Mouse (Mus musculus): ENCODE data around the gene Vma21-ps.
"Not testable (repeated sequence)": the region's sequence is repeated elsewhere in the genome, so short reads cannot be mapped to it uniquely, and the experiment has no call there.

The Vma21-ps gene

GRCm38 (mm10) chr4:52497144-52497543 is at the start of gene Vma21-ps:
Vma21-ps (minus strand) TSS chr4:52497244.
- not testable (repeated sequence) for DNase-seq (ENCODE audit: low spot score)

- DNase-seq (ENCODE audit: low spot score) = no peak
These were observed 46.0 kb upstream of the Vma21-ps start for GRCm38 (mm10) chr4:52543001-52543400.

GRCm38 (mm10) chr4:52530636-52531035 is 33.6 kb upstream of the Vma21-ps start:
- no peak for DNase-seq (ENCODE audit: low spot score)

GRCm38 (mm10) chr4:52526464-52526863 is 29.4 kb upstream of the Vma21-ps start:
- no peak for DNase-seq (ENCODE audit: low spot score)

- no peak for DNase-seq (ENCODE audit: low spot score)
These were observed 22.3 kb upstream of the Vma21-ps start for GRCm38 (mm10) chr4:52519301-52519700.

GRCm38 (mm10) chr4:52517580-52517979 is 20.5 kb upstream of the Vma21-ps start:
- DNase-seq (ENCODE audit: low spot score) = no peak

GRCm38 (mm10) chr4:52487486-52487885 is 9.6 kb downstream of the Vma21-ps start:
- no peak for DNase-seq (ENCODE audit: low spot score)

GRCm38 (mm10) chr4:52473431-52473830 is 23.6 kb downstream of the Vma21-ps start:
- no peak for DNase-seq (ENCODE audit: low spot score)

- DNase-seq (ENCODE audit: low spot score) = no peak
These were observed 35.7 kb downstream of the Vma21-ps start for GRCm38 (mm10) chr4:52461321-52461720.

GRCm38 (mm10) chr4:52459726-52460125 is 37.3 kb downstream of the Vma21-ps start:
- DNase-seq (ENCODE audit: low spot score) = no peak

Data from adipocyte (in vitro differentiated cells).